Mouse (Mus musculus) lung, embryonic 14.5 days (tissue): ENCODE data around the gene Pi4kb. TPM values are rescaled to one million over a fixed set of nuclear protein-coding genes. Genes with fewer than 3 reads are reported as not detected.
A peak's percentile ranks its signal among the peaks of the same experiment; 100 is the strongest.

Experiments
- ATAC-seq: fragments of 200-750 bp; cut with Nextera tagmentation; 2 replicates; pipeline ENCODE4 v1.8.0; 2017; ENCODE audit warnings: mild to moderate bottlenecking, moderate TSS enrichment, moderate library complexity; ENCODE audit not compliant: insufficient read depth
- DNase-seq: peaks from one replicate; pipeline ENCODE4 v3.0.0-alpha.2; 2015
- H3K27ac ChIP-seq: fragments of 300-500 bp; sonication (generic); 2 replicates; pipeline ENCODE4 v1.5.1; 2014; ENCODE audit warnings: low read depth, mild to moderate bottlenecking, moderate library complexity
- H3K27me3 ChIP-seq: fragments of 300-500 bp; sonication (generic); 2 replicates; pipeline ENCODE4 v1.6.1; 2014; ENCODE audit warnings: low read length, control low read depth; ENCODE audit not compliant: insufficient read depth
- H3K36me3 ChIP-seq: fragments of 300-500 bp; sonication (generic); 2 replicates; pipeline ENCODE4 v1.6.1; 2014; ENCODE audit warnings: control low read depth; ENCODE audit not compliant: insufficient read depth
- H3K4me1 ChIP-seq: fragments of 300-500 bp; sonication (generic); 2 replicates; pipeline ENCODE4 v1.6.1; 2014; ENCODE audit warnings: antibody characterized with exemption, control low read depth; ENCODE audit not compliant: insufficient read depth
- H3K4me2 ChIP-seq: fragments of 300-500 bp; sonication (generic); 2 replicates; pipeline ENCODE4 v1.6.1; 2014; ENCODE audit warnings: mild to moderate bottlenecking
- H3K4me3 ChIP-seq: fragments of 300-500 bp; sonication (generic); 2 replicates; pipeline ENCODE4 v1.5.1; 2014; ENCODE audit warnings: low read depth, low read length
- H3K9ac ChIP-seq: fragments of 300-500 bp; sonication (generic); 2 replicates; pipeline ENCODE4 v1.6.1; 2014
- H3K9me3 ChIP-seq: fragments of 300-500 bp; sonication (generic); 2 replicates; pipeline ENCODE4 v1.6.1; 2016; ENCODE audit warnings: low read depth, low read length, control low read depth
- CTCF ChIP-seq: IDR thresholded peaks from 2 replicates; pipeline ENCODE4 v1.5.1; 2016; ENCODE audit warnings: antibody characterized with exemption, low read depth
- WGBS: fragments of 180-500 bp; shearing (Covaris S2); extraction: QIAGEN DNeasy Blood & Tissue Kit; methylation state at CpG from one replicate; pipeline ENCODE4 v1.1.7; 2014; 5-methylcytosine and 5-hydroxymethylcytosine counted together
- polyA plus RNA-seq: library from polyadenylated mRNA; unstranded; fragments of >200 nt; fragmentation: Nextera tagmentation; extraction: Ambion mirVana; gene quantifications from 2 replicates; pipeline ENCODE4 v1.2.1, GENCODE M21; 2014

Pi4kb gene
- polyA plus RNA-seq, 1 experiment from 2014 or later, result 24.7 TPM

DNA sequence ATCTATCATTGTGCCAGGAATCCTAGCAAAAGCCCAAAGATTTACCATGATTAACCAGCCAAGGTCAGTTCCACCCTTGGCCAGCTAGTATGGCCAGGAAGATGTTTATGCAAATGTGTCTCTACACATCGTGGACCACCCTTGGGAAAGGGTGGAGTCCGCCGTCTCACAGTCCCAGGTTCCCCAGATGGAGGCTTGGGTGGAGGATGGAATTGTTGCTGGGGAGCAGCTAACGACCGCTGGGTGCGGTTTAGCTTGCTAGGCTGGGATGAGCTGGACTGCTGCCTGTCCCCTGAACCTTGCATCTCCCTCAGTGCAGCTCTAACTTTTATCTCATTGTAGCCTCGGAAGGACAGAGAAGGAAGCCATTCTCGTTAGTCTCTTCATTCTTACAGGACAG, 14.7 kb upstream of the Pi4kb start:
- H3K36me3 ChIP-seq, result peaks cover 38% of the 10 kb centered on the region
- DNase-seq (no peak), ATAC-seq (no peak)
- no peak overlapping the region for H3K9ac ChIP-seq
- no peak overlapping the region for H3K4me3 ChIP-seq
- WGBS, result 46% methylated on average over 8 of the region's 8 CpGs
- no peaks in the 10 kb centered on the region for H3K9me3 ChIP-seq
- no peak for TF ChIP-seq CTCF
- no peak overlapping the region for H3K4me2 ChIP-seq
- no peaks in the 10 kb centered on the region for H3K27me3 ChIP-seq
- H3K4me1 ChIP-seq, result no peaks in the 10 kb centered on the region
- H3K27ac ChIP-seq, result no peak overlapping the region

GRCm38 (mm10) chr3:94960322-94960721, 14.2 kb upstream of the Pi4kb start:
- ATAC-seq, result no peak
- no peak overlapping the region for H3K4me3 ChIP-seq
- no peaks in the 10 kb centered on the region for H3K4me1 ChIP-seq
- H3K27ac ChIP-seq, result no peak overlapping the region
- TF ChIP-seq CTCF, result no peak
- no peaks in the 10 kb centered on the region for H3K27me3 ChIP-seq
- no peak overlapping the region for H3K9ac ChIP-seq
- WGBS, result 42% methylated on average over 5 of the region's 5 CpGs
- no peak for DNase-seq
- H3K4me2 ChIP-seq, result no peak overlapping the region
- no peaks in the 10 kb centered on the region for H3K9me3 ChIP-seq
- H3K36me3 ChIP-seq, result peaks cover 38% of the 10 kb centered on the region

- Histone ChIP-seq H3K4me1 (no peaks in the 10 kb centered on the region), H3K9me3 (no peaks in the 10 kb centered on the region), H3K4me3 (no peak overlapping the region), H3K9ac (no peak overlapping the region), H3K27me3 (no peaks in the 10 kb centered on the region), H3K36me3 (no peaks in the 10 kb centered on the region), H3K27ac (no peak overlapping the region), H3K4me2 (no peak overlapping the region)
- WGBS, result 92% methylated on average over 1 of the region's 1 CpGs
- no peak for TF ChIP-seq CTCF
- DNase-seq (no peak), ATAC-seq (no peak)
These were observed 9.5 kb upstream of the Pi4kb start for GRCm38 (mm10) chr3:94964989-94965388.

DNA sequence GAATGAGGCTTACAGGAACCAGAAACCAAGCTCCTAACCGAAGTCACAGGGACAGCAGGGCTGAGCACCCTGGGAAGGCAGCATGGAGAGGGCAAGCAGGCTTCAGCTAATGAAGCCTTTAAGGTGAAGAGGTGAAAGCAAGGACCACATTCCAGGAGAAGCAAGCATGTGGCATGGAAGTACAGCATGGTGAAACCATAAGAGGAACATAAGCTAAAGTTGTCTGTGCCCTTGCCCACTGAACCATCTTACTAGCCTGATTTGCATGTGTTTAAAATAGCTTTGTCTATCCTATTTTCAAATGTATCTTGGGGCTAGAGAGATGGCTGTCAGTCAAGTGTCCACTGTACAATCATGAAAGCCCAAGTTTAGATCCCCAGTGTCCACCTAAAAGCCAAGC, 8.7 kb upstream of the Pi4kb start:
- H3K27me3 ChIP-seq, result no peaks in the 10 kb centered on the region
- no peaks in the 10 kb centered on the region for H3K36me3 ChIP-seq
- WGBS, result 74% methylated on average over 1 of the region's 1 CpGs
- H3K9ac ChIP-seq, result no peak overlapping the region
- ATAC-seq (no peak), DNase-seq (no peak)
- no peaks in the 10 kb centered on the region for H3K9me3 ChIP-seq
- no peak overlapping the region for H3K4me2 ChIP-seq
- no peaks in the 10 kb centered on the region for H3K4me1 ChIP-seq
- H3K4me3 ChIP-seq, result no peak overlapping the region
- no peak overlapping the region for H3K27ac ChIP-seq
- TF ChIP-seq CTCF, result no peak

GRCm38 (mm10) chr3:94972552-94972951, 2.0 kb upstream of the Pi4kb start:
- no peaks in the 10 kb centered on the region; the same call in 1 of the 2 replicates for H3K36me3 ChIP-seq
- TF ChIP-seq CTCF, result no peak
- ATAC-seq, result no peak
- WGBS, result 74% methylated on average over 3 of the region's 3 CpGs
- no peaks in the 10 kb centered on the region for H3K27me3 ChIP-seq
- H3K9ac ChIP-seq, result no peak overlapping the region
- H3K27ac ChIP-seq, result no peak overlapping the region
- no peak overlapping the region for H3K4me2 ChIP-seq
- DNase-seq, result no peak
- no peak overlapping the region for H3K4me3 ChIP-seq
- no peaks in the 10 kb centered on the region for H3K9me3 ChIP-seq
- H3K4me1 ChIP-seq, result peaks cover 9% of the 10 kb centered on the region; the same call in 1 of the 2 replicates

- H3K4me3 ChIP-seq, result no peak overlapping the region
- H3K4me1 ChIP-seq, result peaks cover 9% of the 10 kb centered on the region; the same call in 1 of the 2 replicates
- H3K27me3 ChIP-seq, result no peaks in the 10 kb centered on the region
- no peak overlapping the region for H3K27ac ChIP-seq
- no peaks in the 10 kb centered on the region for H3K9me3 ChIP-seq
- TF ChIP-seq CTCF, result no peak
- DNase-seq (no peak), ATAC-seq (no peak)
- H3K4me2 ChIP-seq, result peak overlapping the region; percentile 80
- WGBS, result 85% methylated on average over 5 of the region's 5 CpGs
- H3K9ac ChIP-seq, result no peak overlapping the region
- H3K36me3 ChIP-seq, result no peaks in the 10 kb centered on the region; the same call in 1 of the 2 replicates
These were observed 911 bp upstream of the Pi4kb start for GRCm38 (mm10) chr3:94973620-94974019.

GRCm38 (mm10) chr3:94974026-94974527, 454 bp upstream of the Pi4kb start:
- no peak for DNase-seq
- WGBS, result 20% methylated on average over 9 of the region's 9 CpGs
- peak; percentile 28 for ATAC-seq
- Histone ChIP-seq H3K9ac (peak overlapping the region; percentile 90), H3K4me3 (peak overlapping the region; percentile 94), H3K27me3 (no peaks in the 10 kb centered on the region), H3K4me1 (peaks cover 9% of the 10 kb centered on the region; the same call in 1 of the 2 replicates), H3K27ac (no peak overlapping the region), H3K36me3 (no peaks in the 10 kb centered on the region; the same call in 1 of the 2 replicates), H3K9me3 (no peaks in the 10 kb centered on the region), H3K4me2 (peak overlapping the region; percentile 80)
- no peak for TF ChIP-seq CTCF
